Mouse (Mus musculus): Measurements from ENCODE around the gene Triobp.

- TF ChIP-seq CTCF (IDR thresholded peaks at IDR 0.05; ENCODE audit: extremely low read depth, insufficient read depth, low read length) (no peak), POLR2A (IDR thresholded peaks at IDR 0.05; ENCODE audit: extremely low read depth, insufficient read depth, low read length) (no peak)
These were observed 20.3 kb upstream of the Triobp start for GRCm38 (mm10) chr15:78927021-78927787.

Data from cortical plate, adult 2 months (tissue).